Mouse (Mus musculus) liver, postnatal 0 days (tissue): ENCODE measurements at regions not wholly inside any gene's neighbourhood (a gene's known extent, or its start where the extent isn't known, plus 50 kb on each side); places are given as distances from the start of the nearest gene placed in this dataset.

Source experiments
- CTCF ChIP-seq: sonication (generic); IDR thresholded peaks from 2 replicates; pipeline ENCODE4 v1.5.1; 2016; ENCODE audit warnings: antibody characterized with exemption, low read depth
- EP300 ChIP-seq: IDR thresholded peaks from 2 replicates; pipeline ENCODE4 v1.6.1; 2016; ENCODE audit warnings: antibody characterized with exemption, low read depth, mild to moderate bottlenecking

DNA sequence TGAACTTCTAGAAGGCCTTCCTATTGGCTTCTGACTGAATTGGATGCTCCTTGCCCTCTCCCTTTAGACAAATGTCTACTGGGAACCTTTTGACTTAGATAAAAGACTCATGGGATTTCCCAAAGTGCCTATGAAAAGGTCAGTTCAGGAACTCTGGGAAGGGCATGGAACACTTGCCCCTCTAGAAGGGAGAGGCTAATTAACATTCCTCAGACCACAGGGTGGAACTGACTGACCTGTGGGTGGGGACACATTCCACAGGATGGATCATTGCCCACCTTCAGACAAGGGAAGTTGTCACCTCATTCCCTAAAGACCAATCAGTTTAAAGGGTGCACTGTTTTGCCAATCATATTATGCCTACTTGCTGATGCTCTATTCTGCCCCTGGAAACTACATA, 416.6 kb upstream of the Sox11 start:
- TF ChIP-seq EP300 (no peak), CTCF (no peak)
